Mouse (Mus musculus) hindbrain, embryonic 14.5 days (tissue): ENCODE results near the gene Fscn2. TPM values are rescaled to one million over a fixed set of nuclear protein-coding genes. Genes with fewer than 3 reads are reported as not detected.
A peak's percentile ranks its signal among the peaks of the same experiment; 100 is the strongest.
"Not testable (repeated sequence)": the region's sequence is repeated elsewhere in the genome, so short reads cannot be mapped to it uniquely, and the experiment has no call there.

Experiments used
- ATAC-seq: fragments of 200-750 bp; cut with Nextera tagmentation; 2 replicates; pipeline ENCODE4 v1.8.0; 2017; ENCODE audit warnings: moderate number of reproducible peaks, mild to moderate bottlenecking, moderate TSS enrichment, moderate library complexity; ENCODE audit not compliant: low FRiP score
- DNase-seq: peaks from one replicate; pipeline ENCODE4 v3.0.0-alpha.2; 2015; ENCODE audit warnings: low spot score
- H3K27ac ChIP-seq: fragments of 300-500 bp; sonication (generic); 2 replicates; pipeline ENCODE4 v1.5.1; 2014; ENCODE audit warnings: mild to moderate bottlenecking, moderate library complexity
- H3K27me3 ChIP-seq: fragments of 300-500 bp; sonication (generic); 2 replicates; pipeline ENCODE4 v1.6.1; 2014; ENCODE audit warnings: mild to moderate bottlenecking, low read length, mixed read lengths; ENCODE audit not compliant: control insufficient read depth, insufficient read depth
- H3K36me3 ChIP-seq: fragments of 300-500 bp; sonication (generic); replicated peaks from 2 replicates; pipeline ENCODE4 v1.6.1; 2014; ENCODE audit not compliant: control insufficient read depth, insufficient read depth
- H3K4me1 ChIP-seq: fragments of 300-500 bp; sonication (generic); replicated peaks from 2 replicates; pipeline ENCODE4 v1.6.1; 2014; ENCODE audit warnings: antibody characterized with exemption, low read length, mixed read lengths; ENCODE audit not compliant: control insufficient read depth, insufficient read depth
- H3K4me2 ChIP-seq: fragments of 300-500 bp; sonication (generic); replicated peaks from 2 replicates; pipeline ENCODE4 v1.6.1; 2014; ENCODE audit warnings: mild to moderate bottlenecking, moderate library complexity
- H3K4me3 ChIP-seq: fragments of 300-500 bp; sonication (generic); replicated peaks from 2 replicates; pipeline ENCODE4 v1.5.1; 2014; ENCODE audit warnings: mild to moderate bottlenecking, low read length
- H3K9ac ChIP-seq: fragments of 300-500 bp; sonication (generic); 2 replicates; pipeline ENCODE4 v1.6.1; 2014
- H3K9me3 ChIP-seq: fragments of 300-500 bp; sonication (generic); 2 replicates; pipeline ENCODE4 v1.6.1; 2016; ENCODE audit warnings: low read length; ENCODE audit not compliant: control insufficient read depth
- WGBS: fragments of 180-500 bp; shearing (Covaris S2); extraction: QIAGEN DNeasy Blood & Tissue Kit; methylation state at CpG from one replicate; pipeline ENCODE4 v1.1.7; 2014; 5-methylcytosine and 5-hydroxymethylcytosine counted together
- microRNA-seq: library from miRNA; unstranded; fragments of <30 nt; microRNA quantifications from one replicate; pipeline ENCODE4, GENCODE M21; 2016
- polyA plus RNA-seq: library from polyadenylated mRNA; unstranded; fragments of >200 nt; fragmentation: Nextera tagmentation; extraction: Ambion mirVana; gene quantifications from 2 replicates; pipeline ENCODE4 v1.2.1, GENCODE M21; 2014

Gene Fscn2
- polyA plus RNA-seq, 1 experiment from 2014 or later = 1.6 TPM

GRCm38 (mm10) chr11:120405867-120406266 lies 44.5 kb downstream of the Fscn2 start:
- H3K27me3 ChIP-seq = no peaks in the 10 kb centered on the region
- ATAC-seq (no peak), DNase-seq (no peak)
- 94% methylated on average over 3 of the region's 3 CpGs for WGBS
- H3K36me3 ChIP-seq = peaks cover 99% of the 10 kb centered on the region
- no peak overlapping the region for H3K9ac ChIP-seq
- H3K9me3 ChIP-seq = no peaks in the 10 kb centered on the region
- no peak overlapping the region for H3K27ac ChIP-seq
- no peak overlapping the region for H3K4me2 ChIP-seq
- no peaks in the 10 kb centered on the region for H3K4me1 ChIP-seq
- no peak overlapping the region for H3K4me3 ChIP-seq

DNA sequence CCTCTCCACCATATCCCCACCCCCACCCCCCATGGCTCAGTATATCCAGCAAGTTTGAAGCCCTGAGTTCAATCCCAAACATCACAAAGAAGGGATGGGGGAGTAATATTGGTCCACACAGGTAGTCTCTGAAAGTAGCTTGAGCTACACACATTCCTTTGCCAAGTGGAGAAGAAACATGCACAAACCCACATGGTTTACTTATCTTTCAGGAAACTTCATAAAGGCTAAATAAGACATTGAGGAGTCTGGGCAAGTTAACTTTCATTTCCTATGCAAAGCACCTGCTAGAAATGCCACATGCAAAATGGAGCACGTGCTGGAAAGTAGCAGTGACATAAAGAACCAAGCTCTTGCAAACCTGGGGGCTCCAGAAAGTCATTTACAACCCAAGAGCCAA lies 45.1 kb downstream of the Fscn2 start:
- Histone ChIP-seq H3K27me3 (no peaks in the 10 kb centered on the region), H3K36me3 (peaks cover 99% of the 10 kb centered on the region), H3K4me2 (no peak overlapping the region), H3K9ac (no peak overlapping the region), H3K4me1 (no peaks in the 10 kb centered on the region), H3K4me3 (no peak overlapping the region), H3K27ac (no peak overlapping the region), H3K9me3 (no peaks in the 10 kb centered on the region)
- ATAC-seq = no peak
- DNase-seq = no peak
- WGBS = 95% methylated on average over 1 of the region's 1 CpGs

DNA sequence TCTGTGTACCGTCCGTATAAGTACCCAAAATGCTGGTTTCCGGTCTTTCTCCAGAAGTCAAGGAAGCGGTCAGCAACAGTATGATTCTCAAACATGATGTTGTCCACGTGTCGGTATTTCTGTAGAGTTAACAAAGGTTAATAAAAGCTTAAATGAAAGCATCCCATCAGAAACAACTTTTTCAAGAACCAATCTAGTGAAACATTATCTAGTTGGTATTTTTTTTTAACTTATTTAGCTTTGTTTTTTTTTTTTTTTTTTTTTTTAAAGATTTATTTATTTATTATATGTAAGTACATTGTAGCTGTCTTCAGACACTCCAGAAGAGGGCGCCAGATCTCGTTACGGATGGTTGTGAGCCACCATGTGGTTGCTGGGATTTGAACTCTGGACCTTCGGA lies 52.3 kb downstream of the Fscn2 start:
- H3K9ac ChIP-seq, ATAC-seq, H3K27ac ChIP-seq, H3K4me2 ChIP-seq, H3K9me3 ChIP-seq, H3K27me3 ChIP-seq, DNase-seq, H3K4me1 ChIP-seq, H3K4me3 ChIP-seq: not testable (repeated sequence)
- H3K36me3 ChIP-seq = peaks cover 94% of the 10 kb centered on the region
- WGBS = 97% methylated on average over 7 of the region's 10 CpGs

Small RNAs within 50 kb of the gene (microRNA-seq; reads per million reads assigned to microRNA genes)
- not detected for gene Gm23419
- gene Mir6935 = 3.1 reads per million, percentile 12 among the genes with 10 or more reads in this experiment

Other genes with a start within 250 kb of the Fscn2 start
- 92.9 and 93.8 TPM in 2 replicates for gene Slc38a10, start 210.2 kb upstream of the Fscn2 start, polyA plus RNA-seq
- 15.9 and 16.3 TPM in 2 replicates for gene Bahcc1, start 128.6 kb upstream of the Fscn2 start, polyA plus RNA-seq
- 4,053 and 4,080 TPM in 2 replicates for gene Actg1, start 13.0 kb upstream of the Fscn2 start, polyA plus RNA-seq
- 85.6 and 90.1 TPM in 2 replicates for gene Faap100, start 17.2 kb downstream of the Fscn2 start, polyA plus RNA-seq
- 37.4 and 39.3 TPM in 2 replicates for gene Nploc4, start 76.2 kb downstream of the Fscn2 start, polyA plus RNA-seq
- gene Tspan10, start 81.1 kb downstream of the Fscn2 start, polyA plus RNA-seq = not detected in 2 replicates
- gene Pde6g, start 92.0 kb downstream of the Fscn2 start, polyA plus RNA-seq = 0.40 TPM in 2 replicates
- gene Oxld1, start 96.5 kb downstream of the Fscn2 start, polyA plus RNA-seq = 11.4 and 12.4 TPM in 2 replicates
- 19.9 and 20.8 TPM in 2 replicates for gene Ccdc137, start 96.6 kb downstream of the Fscn2 start, polyA plus RNA-seq
- 56.1 and 56.3 TPM in 2 replicates for gene Arl16, start 106.1 kb downstream of the Fscn2 start, polyA plus RNA-seq
- 131 and 132 TPM in 2 replicates for gene Mrpl12, start 123.1 kb downstream of the Fscn2 start, polyA plus RNA-seq
- 28.5 and 29.8 TPM in 2 replicates for gene Slc25a10, start 130.3 kb downstream of the Fscn2 start, polyA plus RNA-seq
- 0.27 and 0.32 TPM in 2 replicates for gene Gcgr, start 169.2 kb downstream of the Fscn2 start, polyA plus RNA-seq
- gene Mcrip1, start 188.2 kb downstream of the Fscn2 start, polyA plus RNA-seq = 248 and 261 TPM in 2 replicates
- 0.29 TPM in 1 of 2 replicates, not detected in the other for gene Ppp1r27, start 189.6 kb downstream of the Fscn2 start, polyA plus RNA-seq
- 295 and 326 TPM in 2 replicates for gene P4hb, start 211.7 kb downstream of the Fscn2 start, polyA plus RNA-seq
- gene Arhgdia, start 220.1 kb downstream of the Fscn2 start, polyA plus RNA-seq = 435 and 490 TPM in 2 replicates
- gene Alyref, start 236.8 kb downstream of the Fscn2 start, polyA plus RNA-seq = 237 and 252 TPM in 2 replicates
- gene Anapc11, start 236.9 kb downstream of the Fscn2 start, polyA plus RNA-seq = 227 and 229 TPM in 2 replicates
- gene Npb, start 246.9 kb downstream of the Fscn2 start, polyA plus RNA-seq = 0.83 and 1.5 TPM in 2 replicates